Mouse (Mus musculus): ENCODE results near the gene Gfod1.
A peak's percentile ranks its signal among the peaks of the same experiment; 100 is the strongest.

Gene Gfod1

GRCm38 (mm10) chr13:43229767-43230166 lies 74.2 kb downstream of the Gfod1 start:
- no peak for DNase-seq

DNA sequence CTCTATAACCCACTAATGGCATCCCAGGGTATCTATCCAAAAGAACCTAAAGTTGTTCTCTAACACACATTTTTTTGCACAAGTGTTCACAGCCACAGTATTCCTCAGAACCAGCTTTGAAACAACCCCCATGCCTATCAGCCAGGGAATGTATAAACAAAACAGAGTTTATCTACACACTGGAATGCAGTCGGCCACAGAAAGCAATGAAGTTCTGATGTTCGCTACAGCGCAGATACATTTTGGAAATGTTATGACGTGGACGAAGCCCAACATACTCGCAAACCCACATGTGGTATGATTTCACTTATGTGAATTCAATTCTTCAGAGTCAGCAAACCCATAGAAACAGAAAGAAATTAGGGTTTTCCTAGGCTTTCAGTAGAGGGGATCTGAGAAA lies 75.8 kb downstream of the Gfod1 start:
- DNase-seq, result no peak

- DNase-seq, result no peak
Measured at GRCm38 (mm10) chr13:43226041-43226440, 77.9 kb downstream of the Gfod1 start.

DNA sequence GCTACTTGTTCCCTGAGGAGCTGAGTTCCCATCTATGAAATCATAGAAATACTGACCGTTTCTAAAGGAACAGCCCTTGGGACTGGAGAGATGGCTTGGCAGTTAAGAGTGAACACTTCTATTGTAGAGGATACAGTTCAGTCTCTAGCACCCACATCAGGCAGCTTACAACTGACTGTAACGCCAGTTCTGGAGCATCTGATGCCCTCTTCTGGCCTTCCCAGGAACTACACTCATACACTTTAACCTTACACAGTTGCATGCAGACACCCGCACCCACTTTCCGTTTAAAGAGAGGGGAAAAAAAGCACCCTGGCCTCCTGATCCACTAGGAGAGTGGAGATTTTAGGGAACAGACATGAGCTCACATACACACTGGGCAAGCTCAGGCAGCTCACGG lies 78.8 kb downstream of the Gfod1 start:
- no peak for DNase-seq

- no peak for DNase-seq
Measured at GRCm38 (mm10) chr13:43222084-43222483, 81.9 kb downstream of the Gfod1 start.

GRCm38 (mm10) chr13:43221290-43221689 lies 82.7 kb downstream of the Gfod1 start:
- no peak for DNase-seq

- no peak for DNase-seq
Measured at GRCm38 (mm10) chr13:43220635-43221034, 83.3 kb downstream of the Gfod1 start.

DNA sequence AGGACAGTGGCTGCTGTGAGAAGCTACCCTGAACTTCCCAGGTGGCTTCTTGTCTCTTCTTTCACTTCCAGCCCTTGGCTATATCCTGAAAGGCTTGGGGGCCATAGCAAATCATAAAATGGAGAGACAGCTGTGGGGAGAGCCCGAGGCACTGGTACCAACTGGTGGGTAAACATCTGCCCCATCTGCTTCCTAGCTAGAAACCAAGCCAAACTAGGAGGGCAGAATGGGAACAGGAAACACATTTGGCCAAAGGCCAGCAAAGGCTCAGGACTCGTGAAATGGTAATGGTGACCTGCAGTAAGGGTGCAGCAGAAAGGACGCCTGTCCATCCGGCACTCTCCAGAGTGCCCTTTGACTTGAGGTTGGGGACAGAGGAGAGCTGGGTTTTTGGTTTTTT lies 85.2 kb downstream of the Gfod1 start:
- DNase-seq, result peak; percentile 62

DNA sequence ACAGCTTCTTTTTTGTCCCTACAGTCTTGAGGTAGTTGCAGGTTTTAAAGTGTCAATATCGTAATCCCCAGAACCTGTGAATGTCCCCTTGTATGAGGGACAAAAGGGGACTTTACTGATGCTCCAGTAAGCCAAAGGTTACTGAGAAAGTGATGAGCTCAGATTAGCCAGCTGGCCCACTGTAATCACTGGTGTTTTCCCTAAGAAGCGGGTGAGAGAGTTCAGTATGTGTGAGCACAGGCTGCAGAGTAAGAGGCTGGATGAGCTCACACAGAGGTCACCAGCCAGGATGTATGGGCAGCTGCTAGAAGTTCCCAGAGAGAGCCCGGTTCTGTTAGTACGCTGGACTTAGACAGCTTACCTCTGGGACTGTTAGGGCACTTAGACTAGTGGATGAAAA lies 85.7 kb downstream of the Gfod1 start:
- no peak for DNase-seq

- no peak for DNase-seq
Measured at GRCm38 (mm10) chr13:43217686-43218085, 86.3 kb downstream of the Gfod1 start.

DNA sequence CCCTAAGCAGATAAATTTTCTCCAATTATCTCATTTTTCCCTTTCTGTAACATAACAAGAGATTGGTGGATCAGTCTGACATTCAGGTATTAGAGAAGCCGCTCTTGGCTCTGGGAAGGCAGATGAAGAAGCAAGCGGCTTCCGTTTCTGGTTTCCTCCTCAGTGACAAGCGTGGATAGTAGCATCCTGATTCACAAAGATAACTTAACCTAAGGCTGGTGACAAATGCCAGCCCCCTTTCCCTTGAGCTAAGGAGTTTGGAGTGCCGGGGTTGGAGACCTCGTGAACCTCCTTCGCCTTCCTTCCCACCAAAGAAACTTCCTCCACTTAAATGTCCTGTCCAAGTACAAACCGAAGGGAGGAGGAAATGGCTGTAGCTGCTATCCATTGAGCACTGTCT lies 86.9 kb downstream of the Gfod1 start:
- no peak for DNase-seq

GRCm38 (mm10) chr13:43215994-43216706 lies 87.8 kb downstream of the Gfod1 start:
- DNase-seq, result no peak

GRCm38 (mm10) chr13:43215144-43215993 lies 88.6 kb downstream of the Gfod1 start:
- peak; percentile 41 for DNase-seq

DNA sequence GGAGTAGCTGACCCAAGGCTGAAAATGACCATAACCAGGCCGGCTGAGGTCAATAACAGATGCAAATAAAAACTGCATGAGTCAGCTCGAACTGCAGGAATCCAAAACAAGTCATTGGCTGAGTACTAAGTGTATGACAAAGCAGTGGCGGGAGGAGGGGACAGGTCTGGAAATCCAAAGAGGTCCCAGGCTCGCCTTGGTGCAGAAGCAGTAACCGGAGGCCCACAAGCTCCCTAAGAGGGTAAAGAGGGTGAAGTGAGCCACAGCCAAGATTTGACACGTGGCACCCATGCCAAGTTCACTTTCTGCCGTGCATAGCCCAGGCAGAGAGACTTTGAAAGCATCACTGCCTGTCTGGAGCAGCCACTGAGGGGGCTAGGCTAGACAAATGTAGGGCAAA lies 91.6 kb downstream of the Gfod1 start:
- peak; percentile 46 for DNase-seq

GRCm38 (mm10) chr13:43210956-43211355 lies 93.0 kb downstream of the Gfod1 start:
- DNase-seq, result no peak

GRCm38 (mm10) chr13:43209560-43209959 lies 94.4 kb downstream of the Gfod1 start:
- DNase-seq, result no peak

GRCm38 (mm10) chr13:43208914-43209439 lies 95.0 kb downstream of the Gfod1 start:
- no peak for DNase-seq

- DNase-seq, result no peak
Measured at GRCm38 (mm10) chr13:43206118-43206683, 97.8 kb downstream of the Gfod1 start.

DNA sequence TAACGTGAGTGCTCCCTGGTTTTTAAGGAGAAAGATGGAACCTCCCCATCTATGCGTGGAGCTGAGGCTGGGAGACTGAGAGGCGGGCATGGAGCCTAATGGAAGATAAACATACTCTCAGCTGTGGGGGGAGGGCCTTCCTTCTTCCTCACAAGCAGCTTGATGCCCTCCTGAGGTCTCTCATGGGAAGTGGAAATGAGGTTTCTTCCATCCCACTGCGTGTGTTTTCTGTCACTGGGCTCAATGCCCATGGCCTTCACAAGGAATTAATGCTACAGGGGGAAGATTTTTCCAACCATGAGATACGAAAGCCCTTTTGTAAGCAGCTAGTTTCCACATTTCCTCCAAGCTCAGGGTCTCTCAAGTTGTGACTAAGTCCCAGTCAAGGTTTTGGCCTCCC lies 100.3 kb downstream of the Gfod1 start:
- DNase-seq, result no peak

DNA sequence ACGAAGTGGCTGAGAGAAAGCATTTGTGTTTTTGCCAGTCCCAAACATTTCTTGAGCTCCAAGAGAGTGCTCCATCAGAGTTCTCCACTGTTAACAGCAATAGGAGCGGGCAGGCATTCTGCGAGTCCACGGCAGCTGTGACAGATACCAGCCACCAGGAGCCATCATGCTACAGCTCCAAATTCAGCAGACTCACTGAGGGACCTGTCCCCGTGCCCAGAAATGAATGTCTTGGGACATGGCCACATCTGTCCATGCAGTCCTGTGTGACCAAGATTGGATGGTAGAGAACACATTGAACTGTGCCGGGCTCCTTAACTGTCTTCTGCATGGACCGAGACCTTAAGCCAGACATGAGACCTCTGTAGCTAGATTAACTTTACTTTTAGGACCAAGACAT lies 100.7 kb downstream of the Gfod1 start:
- DNase-seq, result peak; percentile 26

DNA sequence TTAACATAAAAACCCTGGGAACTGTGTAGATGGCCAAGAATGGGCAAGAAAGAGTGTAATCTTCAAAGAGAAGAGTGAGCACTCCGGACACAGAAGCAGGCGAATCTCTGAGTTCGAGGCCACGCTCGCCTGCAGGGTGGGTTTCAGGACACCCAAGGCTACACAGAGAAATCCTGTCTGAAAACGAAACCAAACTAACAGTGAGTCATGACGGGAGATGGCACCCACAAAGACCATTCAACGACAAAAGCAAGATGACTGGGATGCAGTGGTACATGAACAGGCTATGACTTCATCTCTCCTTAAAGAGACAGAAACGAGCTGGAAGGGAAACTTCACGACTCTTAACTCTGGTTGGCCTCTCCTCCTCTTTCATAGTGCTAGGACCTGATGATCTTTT lies 101.6 kb downstream of the Gfod1 start:
- no peak for DNase-seq

GRCm38 (mm10) chr13:43201033-43201432 lies 102.9 kb downstream of the Gfod1 start:
- DNase-seq, result peak; percentile 71

DNA sequence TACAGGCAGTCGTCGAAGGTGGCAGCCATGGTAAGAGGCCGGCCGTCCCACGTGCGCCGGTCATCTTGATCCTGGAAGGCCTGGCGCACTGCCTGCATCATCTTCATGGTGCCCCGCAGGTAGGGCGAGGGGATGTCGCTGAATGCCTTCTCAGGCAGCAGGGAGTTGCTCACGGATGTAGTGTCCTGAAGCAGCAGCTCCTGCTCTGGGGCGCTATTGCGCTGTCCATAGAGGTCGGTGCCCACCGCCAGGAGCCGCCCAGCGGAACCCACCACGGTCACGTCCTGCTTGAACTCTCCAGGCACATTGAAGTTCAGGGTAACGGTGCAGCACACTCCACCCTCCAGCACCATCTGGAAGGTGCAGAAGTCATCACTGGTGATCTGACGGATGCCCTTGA lies 103.5 kb downstream of the Gfod1 start:
- peak; percentile 34 for DNase-seq

- peak; percentile 72 for DNase-seq
Measured at GRCm38 (mm10) chr13:43199749-43200148, 104.2 kb downstream of the Gfod1 start.

Data from kidney, postnatal 10 days (tissue).